Mouse (Mus musculus) neutrophil, adult 5-6 weeks (primary cell): ENCODE measurements at regions not wholly inside any gene's neighbourhood (a gene's known extent, or its start where the extent isn't known, plus 50 kb on each side); places are given as distances from the start of the nearest gene placed in this dataset.

Source experiments
- ATAC-seq: fragments of 151-379, 151-347 bp; 2 replicates; pipeline ENCODE4 v1.8.0; 2017; ENCODE audit warnings: mild to moderate bottlenecking, moderate TSS enrichment; ENCODE audit not compliant: insufficient number of reproducible peaks, poor library complexity, low FRiP score, severe bottlenecking; ENCODE audit errors: extremely low read depth

DNA sequence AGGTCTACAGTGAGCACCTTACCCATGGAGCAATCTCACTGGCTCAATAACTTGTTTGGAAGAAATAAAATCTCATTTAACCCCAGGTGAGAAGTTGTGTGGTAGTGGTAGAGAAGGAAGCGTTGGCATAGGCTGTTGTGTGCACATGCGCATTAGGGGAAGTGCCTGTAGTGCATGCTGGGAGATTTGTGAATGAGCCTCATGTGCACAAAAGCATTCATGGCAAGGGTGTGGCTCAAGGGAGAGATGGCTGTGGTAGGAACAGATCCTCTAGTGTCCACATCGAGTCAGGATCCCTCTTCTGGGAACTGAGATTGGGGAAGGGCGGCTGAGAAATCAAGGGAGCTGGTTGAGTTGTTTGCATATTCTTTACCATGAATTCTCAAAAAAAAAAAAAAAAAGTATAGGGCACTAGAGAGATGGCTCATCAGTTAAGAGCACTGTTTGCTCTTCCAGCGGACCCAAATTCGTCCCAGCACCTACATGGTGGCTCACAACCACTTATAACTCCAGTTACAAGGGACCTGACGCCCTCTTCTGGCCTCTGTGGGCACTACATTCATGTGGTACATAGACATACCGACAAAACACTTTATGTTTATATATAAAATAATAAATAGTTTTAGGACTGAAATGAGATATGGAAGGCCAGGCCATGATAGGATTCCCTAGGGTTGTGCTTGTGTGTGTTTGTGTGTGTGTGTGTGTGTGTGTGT is 59.4 kb upstream of the Unc5a start:
- no peak for ATAC-seq

DNA sequence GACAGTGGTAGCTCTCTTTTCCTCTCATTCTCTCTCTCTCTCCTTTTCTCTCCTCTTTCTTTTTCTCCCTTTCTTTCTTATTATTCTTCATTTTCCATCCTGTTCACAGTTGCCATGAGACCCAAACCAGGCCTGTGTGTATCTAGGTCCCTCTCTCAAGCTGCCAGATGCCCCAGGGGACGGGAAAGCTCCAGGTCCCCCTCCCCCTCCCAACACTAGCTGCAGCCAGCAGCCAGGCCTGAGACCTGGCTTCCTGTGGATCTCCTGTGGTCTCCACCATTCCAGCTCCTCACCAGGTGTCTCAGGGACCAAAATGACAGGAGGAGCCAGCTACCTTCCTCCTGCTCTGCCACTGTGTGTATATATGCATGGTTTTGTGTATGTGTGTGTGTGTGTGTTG is 56.6 kb upstream of the Unc5a start:
- ATAC-seq, result no peak

DNA sequence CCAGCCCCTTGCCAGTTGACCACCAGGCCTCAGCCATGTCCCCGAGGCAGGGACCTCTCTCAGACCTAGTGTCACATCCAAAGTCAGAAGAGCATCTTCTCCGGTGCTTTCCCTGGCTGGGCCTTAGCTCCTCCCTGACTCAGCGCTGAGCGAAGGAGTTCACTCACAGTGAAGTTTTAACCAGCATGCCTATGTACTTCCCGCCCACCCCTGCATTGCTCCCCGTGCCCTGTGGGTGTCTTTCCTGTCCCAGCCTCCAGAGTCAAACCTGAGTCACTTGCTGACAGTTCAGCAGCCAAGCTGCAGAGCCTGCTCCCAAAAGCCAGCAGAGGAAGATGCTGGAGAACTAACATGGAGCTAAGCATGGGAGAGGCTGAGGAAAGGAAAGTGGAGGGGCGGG is 55.6 kb upstream of the Unc5a start:
- ATAC-seq, result no peak

DNA sequence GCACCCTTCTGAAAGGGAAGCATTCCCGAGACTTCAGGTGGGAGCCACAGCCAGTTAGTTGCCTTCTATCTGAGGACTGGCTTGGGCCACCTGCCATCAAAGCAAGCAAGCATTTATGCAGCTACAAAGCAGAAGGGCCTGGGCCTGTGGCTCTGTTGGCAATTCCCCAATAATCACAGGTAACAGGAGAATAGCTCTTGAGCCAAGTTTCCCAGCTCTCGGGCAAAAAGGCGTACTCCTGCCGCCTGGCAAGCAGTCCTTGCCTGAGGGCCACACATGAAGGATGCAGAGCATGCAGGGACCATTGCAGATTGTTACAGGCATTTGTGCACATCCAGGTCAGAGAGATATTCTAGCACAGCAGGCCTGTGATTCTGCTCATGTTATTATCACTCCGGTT is 53.2 kb upstream of the Unc5a start:
- no peak for ATAC-seq
